Mouse (Mus musculus) embryo, embryonic 10 days (tissue): Measurements from ENCODE around the gene Gm20916.
"Not testable (repeated sequence)": the region's sequence is repeated elsewhere in the genome, so short reads cannot be mapped to it uniquely, and the experiment has no call there.

Experiments used
- DNase-seq: peaks from one replicate; pipeline ENCODE4 v3.0.0-alpha.2; 2015; ENCODE audit warnings: low spot score

The Gm20916 gene

DNA sequence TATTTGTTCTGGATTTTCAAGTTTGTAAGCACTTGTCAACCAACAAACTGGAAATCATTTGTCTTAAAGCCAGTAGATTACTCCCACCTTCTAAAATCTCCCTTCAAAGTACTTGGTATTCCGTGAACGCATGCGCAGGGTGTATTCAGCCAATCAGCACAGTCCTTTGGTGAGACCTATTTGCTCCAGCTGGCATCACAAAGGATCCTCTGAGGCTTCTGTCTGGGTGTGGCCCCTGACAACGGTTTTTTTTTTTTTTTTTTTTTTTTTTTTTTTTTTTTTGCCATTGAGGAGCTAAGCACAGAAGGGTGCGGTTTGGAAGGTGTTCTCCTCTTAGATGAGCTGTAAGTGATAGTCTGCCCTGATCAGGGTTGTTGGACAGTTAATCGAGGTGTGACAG is at the start of gene Gm20916:
TSS of gene Gm20916 (plus strand) at position 301 of the 400 bp plus-strand sequence.
- not testable (repeated sequence) for DNase-seq
